Mouse (Mus musculus): ENCODE data around the gene Usb1. TPM values are rescaled to one million over a fixed set of nuclear protein-coding genes. Genes with fewer than 3 reads are reported as not detected.

Gene Usb1
- polyA plus RNA-seq (2015; fragmentation: Nextera tagmentation; extraction: Ambion mirVana), result 34.3 and 35.5 TPM in 2 replicates

GRCm38 (mm10) chr8:95331720-95332436, at the start of gene Usb1, which contains the start of gene Zfp319:
TSS of gene Usb1 (plus strand) at chr8:95332284.
TSS of gene Zfp319 (minus strand) at chr8:95331950.
- Histone ChIP-seq H3K27me3 (no peaks in the 10 kb centered on the region), H3K4me3 (peak within 1 kb of the TSS; percentile 68), H3K4me2 (peak within 1 kb of the TSS; percentile 94), H3K4me1 (replicated peaks) (peaks cover 46% of the 10 kb centered on the region), H3K36me3 (peaks cover 48% of the 10 kb centered on the region), H3K9me3 (no peaks in the 10 kb centered on the region), H3K27ac (replicated peaks) (peak within 1 kb of the TSS; percentile 93), H3K9ac (peak within 1 kb of the TSS; percentile 86)
- under 1% methylated on average over 78 of the region's 80 CpGs for WGBS
- peak; percentile 94 for ATAC-seq (ENCODE audit: low read depth)

- H3K36me3 ChIP-seq, result no peaks in the 10 kb centered on the region
- ATAC-seq (ENCODE audit: low read depth), result no peak
- H3K27me3 ChIP-seq, result no peaks in the 10 kb centered on the region
- H3K4me2 ChIP-seq, result no peak overlapping the region
- H3K27ac ChIP-seq (replicated peaks), result no peak overlapping the region
- H3K4me3 ChIP-seq, result no peak overlapping the region
- H3K9ac ChIP-seq, result no peak overlapping the region
- no peaks in the 10 kb centered on the region; the same call in none of the 2 replicates for H3K4me1 ChIP-seq (replicated peaks)
- no peaks in the 10 kb centered on the region for H3K9me3 ChIP-seq
- 67% methylated on average over 6 of the region's 6 CpGs for WGBS
These were observed 42.9 kb upstream of the Usb1 start for GRCm38 (mm10) chr8:95289066-95289650.

GRCm38 (mm10) chr8:95293172-95293571, 38.9 kb upstream of the Usb1 start:
- Histone ChIP-seq H3K27me3 (no peaks in the 10 kb centered on the region), H3K9me3 (no peaks in the 10 kb centered on the region), H3K4me3 (no peak overlapping the region), H3K9ac (no peak overlapping the region), H3K36me3 (no peaks in the 10 kb centered on the region), H3K27ac (replicated peaks) (no peak overlapping the region), H3K4me1 (replicated peaks) (no peaks in the 10 kb centered on the region; the same call in none of the 2 replicates), H3K4me2 (no peak overlapping the region)
- WGBS, result 78% methylated on average over 11 of the region's 11 CpGs
- ATAC-seq (ENCODE audit: low read depth), result 0 out of 2 replicates have a peak, but pooled peaks have one; percentile 16

GRCm38 (mm10) chr8:95293891-95294290, 38.2 kb upstream of the Usb1 start:
- Histone ChIP-seq H3K27me3 (no peaks in the 10 kb centered on the region), H3K9me3 (no peaks in the 10 kb centered on the region), H3K4me1 (replicated peaks) (no peaks in the 10 kb centered on the region; the same call in none of the 2 replicates), H3K9ac (no peak overlapping the region), H3K36me3 (no peaks in the 10 kb centered on the region), H3K27ac (replicated peaks) (no peak overlapping the region), H3K4me2 (no peak overlapping the region), H3K4me3 (no peak overlapping the region)
- 73% methylated on average over 7 of the region's 7 CpGs for WGBS
- ATAC-seq (ENCODE audit: low read depth), result peak; percentile 55

- Histone ChIP-seq H3K4me1 (replicated peaks) (0 out of 2 replicates have a peak, but pooled peaks cover 8% of the 10 kb centered on the region), H3K4me2 (no peak overlapping the region), H3K36me3 (no peaks in the 10 kb centered on the region), H3K27ac (replicated peaks) (no peak overlapping the region), H3K9ac (no peak overlapping the region), H3K9me3 (no peaks in the 10 kb centered on the region), H3K4me3 (no peak overlapping the region), H3K27me3 (no peaks in the 10 kb centered on the region)
- no peak for ATAC-seq (ENCODE audit: low read depth)
- 24% methylated on average over 5 of the region's 5 CpGs for WGBS
These were observed 29.7 kb upstream of the Usb1 start for GRCm38 (mm10) chr8:95302410-95302809.

- no peak overlapping the region for H3K27ac ChIP-seq (replicated peaks)
- H3K27me3 ChIP-seq, result no peaks in the 10 kb centered on the region
- H3K36me3 ChIP-seq, result no peaks in the 10 kb centered on the region
- ATAC-seq (ENCODE audit: low read depth), result no peak
- no peak overlapping the region for H3K9ac ChIP-seq
- 73% methylated on average over 4 of the region's 4 CpGs for WGBS
- no peaks in the 10 kb centered on the region for H3K9me3 ChIP-seq
- no peak overlapping the region for H3K4me3 ChIP-seq
- no peak overlapping the region for H3K4me2 ChIP-seq
- H3K4me1 ChIP-seq (replicated peaks), result peaks cover 8% of the 10 kb centered on the region
These were observed 26.6 kb upstream of the Usb1 start for GRCm38 (mm10) chr8:95305526-95305925.

GRCm38 (mm10) chr8:95306431-95306830, 25.7 kb upstream of the Usb1 start, which contains the start of gene Cngb1:
TSS of gene Cngb1 (minus strand) at chr8:95306585.
- Histone ChIP-seq H3K4me1 (replicated peaks) (peaks cover 13% of the 10 kb centered on the region), H3K4me3 (no peak within 1 kb of the TSS)
- 55% methylated on average over 6 of the region's 6 CpGs for WGBS

GRCm38 (mm10) chr8:95310342-95310970, 21.6 kb upstream of the Usb1 start, which contains the start of gene Tepp:
TSS of gene Tepp (plus strand) at chr8:95310566.
- ATAC-seq (ENCODE audit: low read depth), result no peak

More at GRCm38 (mm10) chr8:95306431-95306830, 25.7 kb upstream of the Usb1 start, which contains the start of gene Cngb1:
- no peak for ATAC-seq (ENCODE audit: low read depth)
- H3K4me2 ChIP-seq, result no peak within 1 kb of the TSS
- no peaks in the 10 kb centered on the region for H3K36me3 ChIP-seq
- H3K9me3 ChIP-seq, result no peaks in the 10 kb centered on the region
- H3K27me3 ChIP-seq, result no peaks in the 10 kb centered on the region
- no peak within 1 kb of the TSS for H3K27ac ChIP-seq (replicated peaks)
- H3K9ac ChIP-seq, result no peak within 1 kb of the TSS

GRCm38 (mm10) chr8:95312836-95313235, 19.2 kb upstream of the Usb1 start:
- no peaks in the 10 kb centered on the region for H3K27me3 ChIP-seq
- ATAC-seq (ENCODE audit: low read depth), result no peak
- H3K4me3 ChIP-seq, result no peak overlapping the region
- WGBS, result 68% methylated on average over 18 of the region's 18 CpGs
- H3K9ac ChIP-seq, result no peak overlapping the region
- no peaks in the 10 kb centered on the region for H3K9me3 ChIP-seq
- H3K4me2 ChIP-seq, result no peak overlapping the region
- H3K27ac ChIP-seq (replicated peaks), result no peak overlapping the region
- peaks cover 14% of the 10 kb centered on the region for H3K4me1 ChIP-seq (replicated peaks)
- no peaks in the 10 kb centered on the region for H3K36me3 ChIP-seq

More at GRCm38 (mm10) chr8:95310342-95310970, 21.6 kb upstream of the Usb1 start, which contains the start of gene Tepp:
- no peaks in the 10 kb centered on the region for H3K36me3 ChIP-seq
- H3K4me1 ChIP-seq (replicated peaks), result peaks cover 14% of the 10 kb centered on the region
- no peak within 1 kb of the TSS for H3K4me3 ChIP-seq
- H3K27me3 ChIP-seq, result no peaks in the 10 kb centered on the region
- H3K9me3 ChIP-seq, result no peaks in the 10 kb centered on the region
- H3K9ac ChIP-seq, result no peak within 1 kb of the TSS
- no peak within 1 kb of the TSS for H3K27ac ChIP-seq (replicated peaks)
- H3K4me2 ChIP-seq, result no peak within 1 kb of the TSS
- 32% methylated on average over 6 of the region's 6 CpGs for WGBS

GRCm38 (mm10) chr8:95313857-95314256, 18.2 kb upstream of the Usb1 start:
- Histone ChIP-seq H3K4me1 (replicated peaks) (peaks cover 14% of the 10 kb centered on the region), H3K27ac (replicated peaks) (no peak overlapping the region), H3K9ac (no peak overlapping the region), H3K9me3 (no peaks in the 10 kb centered on the region), H3K27me3 (no peaks in the 10 kb centered on the region; the same call in 1 of the 2 replicates), H3K36me3 (no peaks in the 10 kb centered on the region), H3K4me2 (no peak overlapping the region), H3K4me3 (no peak overlapping the region)
- 91% methylated on average over 6 of the region's 6 CpGs for WGBS
- no peak for ATAC-seq (ENCODE audit: low read depth)

- ATAC-seq (ENCODE audit: low read depth), result no peak
- Histone ChIP-seq H3K36me3 (no peaks in the 10 kb centered on the region), H3K27me3 (peaks cover 5% of the 10 kb centered on the region), H3K27ac (replicated peaks) (no peak overlapping the region), H3K4me1 (replicated peaks) (peaks cover 14% of the 10 kb centered on the region), H3K9me3 (no peaks in the 10 kb centered on the region), H3K4me2 (no peak overlapping the region), H3K9ac (no peak overlapping the region), H3K4me3 (no peak overlapping the region)
- 84% methylated on average over 2 of the region's 2 CpGs for WGBS
These were observed 17.4 kb upstream of the Usb1 start for GRCm38 (mm10) chr8:95314707-95315106.

GRCm38 (mm10) chr8:95315350-95315749, 16.7 kb upstream of the Usb1 start:
- no peak for ATAC-seq (ENCODE audit: low read depth)
- no peak overlapping the region for H3K9ac ChIP-seq
- WGBS, result 81% methylated on average over 1 of the region's 1 CpGs
- peaks cover 9% of the 10 kb centered on the region for H3K27me3 ChIP-seq
- H3K9me3 ChIP-seq, result no peaks in the 10 kb centered on the region
- peaks cover 19% of the 10 kb centered on the region for H3K4me1 ChIP-seq (replicated peaks)
- H3K36me3 ChIP-seq, result no peaks in the 10 kb centered on the region
- no peak overlapping the region for H3K4me3 ChIP-seq
- H3K4me2 ChIP-seq, result no peak overlapping the region
- H3K27ac ChIP-seq (replicated peaks), result no peak overlapping the region
